Mouse (Mus musculus) lung, adult 2 months (tissue): ENCODE measurements around the gene Gm7544.

ENCODE experiments used
- CTCF ChIP-seq: fragments of 200-500 bp; IDR thresholded peaks from 2 replicates; pipeline ENCODE4 v1.5.1; 2011; ENCODE audit warnings: mild to moderate bottlenecking, low read length, control low read depth; ENCODE audit not compliant: insufficient read depth
- POLR2A ChIP-seq: fragments of 200-500 bp; IDR thresholded peaks from 2 replicates; pipeline ENCODE4 v1.6.1; 2011; ENCODE audit warnings: low read depth, mild to moderate bottlenecking, control low read depth, low read length, borderline replicate concordance; ENCODE audit errors: extremely low read depth

DNA sequence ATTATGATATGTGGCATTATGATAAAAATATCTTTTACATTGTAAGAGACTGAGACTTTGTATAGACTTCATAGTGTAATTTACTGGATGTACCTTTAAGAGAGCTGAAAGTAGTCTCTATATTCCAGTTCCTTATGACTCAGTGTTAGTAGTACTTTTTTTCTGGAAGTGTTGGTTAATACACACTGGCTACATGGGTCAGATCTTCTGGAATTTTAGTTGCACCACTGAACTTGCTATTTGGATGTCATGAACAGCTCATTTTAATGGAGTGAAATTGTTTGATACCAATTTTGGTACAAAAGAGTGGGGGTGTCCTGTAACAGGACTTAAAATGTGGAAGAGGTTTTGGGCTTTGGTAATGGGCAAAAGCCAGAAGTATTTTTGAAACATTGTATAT is 22.0 kb upstream of the Gm7544 start:
- TF ChIP-seq POLR2A = no peak
- no peak for TF ChIP-seq CTCF
